Mouse (Mus musculus) Patski (cell line): ENCODE data around the gene Usp29. TPM values are rescaled to one million over a fixed set of nuclear protein-coding genes. Genes with fewer than 3 reads are reported as not detected.
"Not testable (repeated sequence)": the region's sequence is repeated elsewhere in the genome, so short reads cannot be mapped to it uniquely, and the experiment has no call there.

Source experiments
- ATAC-seq: fragments of 100-300 bp; one replicate; pipeline ENCODE4 v1.8.0; 2021
- CTCF ChIA-PET: fragments of 350-600 bp; sonication (Branson Sonifier 250); formaldehyde crosslinking; loops from one replicate; lab custom pipeline; 2022; ENCODE audit warnings: inconsistent platforms; lab: Charles Lee
- POLR2A ChIA-PET: fragments of 350-600 bp; sonication (Branson Sonifier 250); formaldehyde crosslinking; loops from one replicate; lab custom pipeline; 2022; ENCODE audit warnings: antibody characterized with exemption, inconsistent platforms; lab: Charles Lee
- DNase-seq: peaks from one replicate; pipeline ENCODE4 v3.0.0-alpha.2; 2011; ENCODE audit warnings: low read depth, low spot score
- H3K27me3 ChIP-seq: fragments of 371-371 bp; one replicate; pipeline ENCODE4 v1.5.1; 2021
- CTCF ChIP-seq: fragments of 100-300 bp; IDR thresholded peaks from one replicate; pipeline ENCODE4 v1.5.1; 2021
- in situ Hi-C: fragments of 300-500 bp; cut with MboI; formaldehyde crosslinking; loops from 3 replicates; pipeline ENCODE4 v1.11.1; 2018; ENCODE audit warnings: low pct_unique_long_range_greater_than_20kb, mixed read lengths
- polyA plus RNA-seq: library from polyadenylated mRNA; unstranded; gene quantifications from one replicate; pipeline ENCODE4 v1.2.3, GENCODE M21; 2021

Gene Usp29
- polyA plus RNA-seq, 1 experiment from 2014 or later: 4.3 TPM

GRCm38 (mm10) chr7:6918267-6918666, 187.9 kb downstream of the Usp29 start:
- ChIA-PET POLR2A (interaction anchor here (0.6 kb wide), 2 partner anchors 244 to 334 kb away, joined by 3 to 4 read pairs; no protein-coding TSS in a partner anchor), CTCF (interaction anchor here (0.9 to 2.0 kb wide), 15 partner anchors 8 to 484 kb away, joined by 3 to 8 read pairs (median 4); partner anchors contain the start of gene Zim1)
- TF ChIP-seq CTCF: peak; percentile 93
- DNase-seq: no peak
- in situ Hi-C loops: loop anchor here (5.0 to 10.0 kb wide), 2 partner anchors 143 to 556 kb away; partner anchors contain the start of gene Zfp78
- no peaks in the 10 kb centered on the region for H3K27me3 ChIP-seq
- ATAC-seq: peak; percentile 88

- DNase-seq: no peak
- H3K27me3 ChIP-seq: no peaks in the 10 kb centered on the region
- TF ChIP-seq CTCF: no peak
- ChIA-PET CTCF (interaction anchor here (1.2 to 2.0 kb wide), 7 partner anchors 62 to 485 kb away, joined by 3 to 8 read pairs (median 3); partner anchors contain the start of gene Zim1), POLR2A (no interaction called here)
- in situ Hi-C loops: loop anchor here (5.0 to 10.0 kb wide), 2 partner anchors 144 to 557 kb away; partner anchors contain the start of gene Zfp78
- no peak for ATAC-seq
These were observed 188.9 kb downstream of the Usp29 start for GRCm38 (mm10) chr7:6919131-6919870.

- DNase-seq: no peak
- no peaks in the 10 kb centered on the region for H3K27me3 ChIP-seq
- ATAC-seq: no peak
- POLR2A ChIA-PET: no interaction called here
- no peak for TF ChIP-seq CTCF
- CTCF ChIA-PET: no interaction called here
- in situ Hi-C loops: loop anchor here (5.0 kb wide), 2 partner anchors 236 to 486 kb away; partner anchors contain the start of gene Olfr1344
These were observed 193.1 kb downstream of the Usp29 start for GRCm38 (mm10) chr7:6923515-6923914.

GRCm38 (mm10) chr7:6925926-6926730, 195.8 kb downstream of the Usp29 start:
- POLR2A ChIA-PET: no interaction called here
- ATAC-seq: no peak
- no peak for TF ChIP-seq CTCF
- in situ Hi-C loops: no loop called here
- CTCF ChIA-PET: interaction anchor here (1.2 kb wide), 1 partner anchor 8 kb away, joined by 4 read pairs; no protein-coding TSS in a partner anchor
- no peaks in the 10 kb centered on the region for H3K27me3 ChIP-seq
- DNase-seq: no peak

GRCm38 (mm10) chr7:6926731-6926995, 196.3 kb downstream of the Usp29 start:
- ChIA-PET CTCF (interaction anchor here (1.2 kb wide), 1 partner anchor 9 kb away, joined by 4 read pairs; no protein-coding TSS in a partner anchor), POLR2A (no interaction called here)
- H3K27me3 ChIP-seq: no peaks in the 10 kb centered on the region
- TF ChIP-seq CTCF: no peak
- ATAC-seq (no peak), DNase-seq (no peak)
- in situ Hi-C loops: no loop called here

- ChIA-PET CTCF (no interaction called here), POLR2A (no interaction called here)
- TF ChIP-seq CTCF: no peak
- ATAC-seq: no peak
- in situ Hi-C loops: no loop called here
- DNase-seq: no peak
- no peaks in the 10 kb centered on the region for H3K27me3 ChIP-seq
These were observed 198.9 kb downstream of the Usp29 start for GRCm38 (mm10) chr7:6929286-6929685.

GRCm38 (mm10) chr7:6934741-6935140, 204.4 kb downstream of the Usp29 start:
- no peak for TF ChIP-seq CTCF
- ChIA-PET POLR2A (no interaction called here), CTCF (no interaction called here)
- DNase-seq: no peak
- ATAC-seq: no peak
- in situ Hi-C loops: no loop called here
- H3K27me3 ChIP-seq: no peaks in the 10 kb centered on the region

GRCm38 (mm10) chr7:6937040-6937439, 206.7 kb downstream of the Usp29 start:
- ChIA-PET POLR2A (interaction anchor here (2.1 kb wide), 1 partner anchor 278 kb away, joined by 6 read pairs; no protein-coding TSS in a partner anchor), CTCF (interaction anchor here (0.6 to 4.0 kb wide), 6 partner anchors 27 to 502 kb away, joined by 3 to 24 read pairs (median 6); partner anchors contain the start of genes Peg3 and Usp29)
- ATAC-seq (peak; percentile 69), DNase-seq (peak; percentile 27)
- H3K27me3 ChIP-seq: no peaks in the 10 kb centered on the region
- TF ChIP-seq CTCF: peak; percentile 95
- in situ Hi-C loops: no loop called here

GRCm38 (mm10) chr7:6940761-6941231, 210.4 kb downstream of the Usp29 start:
- POLR2A ChIA-PET: no interaction called here
- in situ Hi-C loops: no loop called here
- TF ChIP-seq CTCF: peak; percentile 88
- no peaks in the 10 kb centered on the region for H3K27me3 ChIP-seq
- ATAC-seq (peak; percentile 91), DNase-seq (no peak)
- CTCF ChIA-PET: interaction anchor here (1.5 kb wide), 1 partner anchor 212 kb away, joined by 3 read pairs; no protein-coding TSS in a partner anchor

- POLR2A ChIA-PET, ATAC-seq, H3K27me3 ChIP-seq, CTCF ChIA-PET, DNase-seq, in situ Hi-C loops: not testable (repeated sequence)
These were observed 217.7 kb downstream of the Usp29 start for GRCm38 (mm10) chr7:6948061-6948460.
